Mouse (Mus musculus) heart, postnatal 0 days (tissue): ENCODE measurements around the gene 5730596B20Rik.

Source experiments
- CTCF ChIP-seq: IDR thresholded peaks from 2 replicates; pipeline ENCODE4 v1.5.1; 2016; ENCODE audit warnings: antibody characterized with exemption, control low read depth, low read depth
- EP300 ChIP-seq: IDR thresholded peaks from 2 replicates; pipeline ENCODE4 v1.6.1; 2016; ENCODE audit warnings: antibody characterized with exemption, low read depth

DNA sequence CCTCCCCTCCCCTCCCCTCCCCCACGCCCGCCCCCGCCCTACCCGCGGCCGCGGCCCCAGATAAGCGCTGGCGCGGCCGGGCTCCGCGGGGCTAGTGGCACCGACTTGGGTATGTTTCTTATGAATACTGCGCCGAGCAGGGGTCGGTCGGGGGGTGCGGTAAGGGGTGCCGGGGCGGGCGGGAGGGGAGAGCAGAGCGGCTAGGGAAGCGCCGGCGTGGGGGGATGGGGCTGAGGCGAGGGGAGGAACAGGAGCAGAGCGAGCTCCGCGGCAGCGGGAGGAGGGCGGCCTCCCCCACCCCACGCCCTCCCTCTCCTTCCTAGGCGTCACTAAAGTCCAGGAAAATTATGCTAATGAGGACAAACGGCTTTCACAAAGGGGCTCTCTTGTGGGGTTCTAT, 1.4 kb upstream of the 5730596B20Rik start:
- TF ChIP-seq CTCF (no peak), EP300 (no peak)
